Mouse (Mus musculus): ENCODE data around the gene Capzb.

GRCm38 (mm10) chr4:139247966-139248365 is 55.3 kb downstream of the Capzb start:
- TF ChIP-seq USF2 (IDR thresholded peaks at IDR 0.05; ENCODE audit: borderline replicate concordance in 1 of 2, insufficient read depth in 1 of 2, low read depth in 1 of 2, low read length in 2 of 2) (no peak), CTCF (IDR thresholded peaks at IDR 0.05 in 2 of 3, conservative IDR thresholded peaks at IDR 0.05 in 1 of 3; ENCODE audit: control insufficient read depth in 1 of 3, insufficient read depth in 1 of 3, low read depth in 2 of 3, low read length in 3 of 3, poor library complexity in 1 of 3, severe bottlenecking in 1 of 3) (no peak), MYC (IDR thresholded peaks at IDR 0.05; ENCODE audit: low read depth, low read length) (no peak), USF1 (IDR thresholded peaks at IDR 0.05; ENCODE audit: low read depth, low read length) (no peak), MYB (IDR thresholded peaks at IDR 0.05; ENCODE audit: low read depth, low read length) (no peak)
